Mouse (Mus musculus): ENCODE measurements around the gene Tle6.

- 0 out of 2 replicates have a peak, but pooled peaks have one; percentile 16 for TF ChIP-seq POLR2A (IDR thresholded peaks at IDR 0.05; ENCODE audit: extremely low read depth, insufficient read depth, low read length)
- no peak for TF ChIP-seq CTCF (IDR thresholded peaks at IDR 0.05; ENCODE audit: extremely low read depth, insufficient read depth, low read length)
These were observed 42.0 kb upstream of the Tle6 start for GRCm38 (mm10) chr10:81642648-81643448.

Data from cortical plate, adult 2 months (tissue).